Mouse (Mus musculus) MEL (cell line): ENCODE measurements at regions not wholly inside any gene's neighbourhood (a gene's known extent, or its start where the extent isn't known, plus 50 kb on each side); places are given as distances from the start of the nearest gene placed in this dataset.
A peak's percentile ranks its signal among the peaks of the same experiment; 100 is the strongest.

ENCODE experiments used
- DNase-seq: peaks from one replicate; pipeline ENCODE4 v3.0.0; 2011; ENCODE audit warnings: low read depth, low spot score
- H3K27ac ChIP-seq: 2 replicates; pipeline ENCODE4 v1.5.1; 2012; ENCODE audit warnings: low read depth, mild to moderate bottlenecking, control low read depth, low read length, moderate library complexity; ENCODE audit not compliant: control insufficient read depth
- H3K27me3 ChIP-seq, 2 experiments: fragments of 150-350 bp in 1 of 2; sonication (generic) in 1 of 2; 2 replicates each; pipeline ENCODE4 v1.6.1; 2012; ENCODE audit warnings: low read length in 2 of 2, mild to moderate bottlenecking in 2 of 2, improper control_type of control experiment in 1 of 2, moderate library complexity in 1 of 2; ENCODE audit not compliant: insufficient read depth in 2 of 2, control insufficient read depth in 1 of 2
- H3K36me3 ChIP-seq, 2 experiments: 2 replicates each; pipeline ENCODE4 v1.6.1; 2012 to 2014; ENCODE audit warnings: low read length in 2 of 2, improper control_type of control experiment in 1 of 2, inconsistent platforms in 1 of 2, mild to moderate bottlenecking in 1 of 2; ENCODE audit not compliant: insufficient read depth in 2 of 2, control insufficient read depth in 1 of 2
- H3K4me1 ChIP-seq, 2 experiments: fragments of 150-350 bp in 1 of 2; sonication (generic) in 1 of 2; 2 replicates each; pipeline ENCODE4 v1.6.1; 2012; ENCODE audit warnings: low read length in 2 of 2, improper control_type of control experiment in 1 of 2, mild to moderate bottlenecking in 1 of 2; ENCODE audit not compliant: insufficient read depth in 2 of 2, control insufficient read depth in 1 of 2
- H3K4me3 ChIP-seq, 2 experiments: fragments of 150-350 bp in 1 of 2; sonication (generic) in 1 of 2; 2 replicates each; pipeline ENCODE4 v1.5.1; 2012; ENCODE audit warnings: low read depth in 2 of 2, low read length in 2 of 2, mild to moderate bottlenecking in 2 of 2, moderate library complexity in 2 of 2, control low read depth in 1 of 2, improper control_type of control experiment in 1 of 2; ENCODE audit not compliant: control insufficient read depth in 1 of 2, insufficient read depth in 1 of 2
- H3K79me2 ChIP-seq: 2 replicates; pipeline ENCODE4 v1.6.1; 2012; ENCODE audit warnings: mild to moderate bottlenecking, low read length, moderate library complexity; ENCODE audit not compliant: control insufficient read depth, poor library complexity, insufficient read depth
- H3K9ac ChIP-seq: 2 replicates; pipeline ENCODE4 v1.6.1; 2012; ENCODE audit warnings: low read depth, mild to moderate bottlenecking, control low read depth, low read length, moderate library complexity; ENCODE audit not compliant: control insufficient read depth, poor library complexity, severe bottlenecking
- H3K9me3 ChIP-seq: fragments of 150-350 bp; sonication (generic); replicated peaks from 2 replicates; pipeline ENCODE4 v1.6.1; 2012; ENCODE audit warnings: mild to moderate bottlenecking, low read length, improper control_type of control experiment, moderate library complexity; ENCODE audit not compliant: insufficient read depth
- BHLHE40 ChIP-seq: IDR thresholded peaks from 2 replicates; pipeline ENCODE4 v1.6.1; 2012; ENCODE audit warnings: low read depth, mild to moderate bottlenecking, inconsistent platforms, low read length, improper control_type of control experiment, borderline replicate concordance
- GABPA ChIP-seq: IDR thresholded peaks from 2 replicates; pipeline ENCODE4 v1.6.1; 2012; ENCODE audit warnings: low read depth, mild to moderate bottlenecking, inconsistent platforms, low read length, improper control_type of control experiment, moderate library complexity
- GATA1 ChIP-seq: IDR thresholded peaks from 2 replicates; pipeline ENCODE4 v1.6.1; 2011; ENCODE audit warnings: low read depth, low read length, improper control_type of control experiment
- MAZ ChIP-seq: IDR thresholded peaks from 2 replicates; pipeline ENCODE4 v1.6.1; 2012; ENCODE audit warnings: low read depth, mild to moderate bottlenecking, inconsistent platforms, low read length, improper control_type of control experiment
- MXI1 ChIP-seq: IDR thresholded peaks from 2 replicates; pipeline ENCODE4 v1.6.1; 2011; ENCODE audit warnings: mild to moderate bottlenecking, low read depth, low read length, improper control_type of control experiment
- MYB ChIP-seq: IDR thresholded peaks from 2 replicates; pipeline ENCODE4 v1.6.1; 2011; ENCODE audit warnings: mild to moderate bottlenecking, low read depth, low read length, improper control_type of control experiment
- NRF1 ChIP-seq: IDR thresholded peaks from 2 replicates; pipeline ENCODE4 v1.6.1; 2014; ENCODE audit warnings: low read depth, mild to moderate bottlenecking, inconsistent platforms, low read length, improper control_type of control experiment, moderate library complexity; ENCODE audit not compliant: poor library complexity, insufficient read depth, severe bottlenecking
- SIN3A ChIP-seq: IDR thresholded peaks from 2 replicates; pipeline ENCODE4 v1.6.1; 2012; ENCODE audit warnings: low read length, improper control_type of control experiment, inconsistent platforms
- TAL1 ChIP-seq: IDR thresholded peaks from 2 replicates; pipeline ENCODE4 v1.6.1; 2012; ENCODE audit warnings: mild to moderate bottlenecking, inconsistent platforms, low read length, moderate library complexity, mixed read lengths
- ZKSCAN1 ChIP-seq: IDR thresholded peaks from 2 replicates; pipeline ENCODE4 v1.6.1; 2012; ENCODE audit warnings: low read depth, mild to moderate bottlenecking, inconsistent platforms, low read length, improper control_type of control experiment, moderate library complexity
- ZNF384 ChIP-seq: IDR thresholded peaks from 2 replicates; pipeline ENCODE4 v1.6.1; 2012; ENCODE audit warnings: low read depth, mild to moderate bottlenecking, inconsistent platforms, low read length, improper control_type of control experiment

DNA sequence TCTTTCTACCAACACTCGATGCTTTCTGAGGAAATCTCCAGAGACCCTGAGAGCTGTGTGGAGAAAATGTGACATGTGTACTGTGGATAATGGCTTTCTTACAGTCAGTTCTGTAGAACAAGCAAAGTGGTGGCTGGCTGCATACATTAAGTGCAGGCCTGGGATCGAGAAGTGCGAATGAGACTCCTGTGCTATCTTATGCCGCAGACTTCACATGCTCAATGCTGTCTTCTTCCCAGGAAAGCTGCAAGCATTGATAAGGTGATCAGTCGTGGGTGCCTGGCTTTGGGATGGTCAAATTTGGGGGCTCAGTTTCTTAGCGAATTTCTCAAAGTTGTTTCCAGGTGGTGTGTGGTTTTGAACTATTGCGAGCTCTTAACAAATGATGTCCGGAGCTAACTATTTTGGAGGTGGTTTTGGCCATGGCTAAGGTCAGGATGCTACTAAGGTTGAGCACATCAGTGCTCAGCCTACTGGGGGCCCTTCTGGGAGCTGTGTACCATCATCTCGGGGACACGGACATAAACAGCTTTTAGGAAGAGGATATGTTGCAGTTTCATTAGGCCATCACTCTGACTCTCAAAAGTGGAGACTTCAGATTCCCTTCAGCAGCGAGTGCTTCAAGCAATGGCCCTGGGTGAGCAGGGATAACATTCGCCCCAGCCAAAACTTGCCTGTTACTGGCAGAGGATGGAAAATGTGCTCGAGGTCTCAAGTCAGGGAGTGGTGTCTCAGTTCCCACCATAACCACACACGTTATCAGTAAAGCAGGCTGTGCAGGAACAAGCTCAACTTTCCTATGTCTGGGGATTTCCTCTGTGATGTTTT is 646.7 kb downstream of the Zfp706 start (continued):
- peak; percentile 42; the same call in 1 of the 2 replicates for TF ChIP-seq BHLHE40
- no peak for TF ChIP-seq MYB
- peak; percentile 49; the same call in 1 of the 2 replicates for TF ChIP-seq MXI1
- TF ChIP-seq, all 39 proteins: peak for 12

DNA sequence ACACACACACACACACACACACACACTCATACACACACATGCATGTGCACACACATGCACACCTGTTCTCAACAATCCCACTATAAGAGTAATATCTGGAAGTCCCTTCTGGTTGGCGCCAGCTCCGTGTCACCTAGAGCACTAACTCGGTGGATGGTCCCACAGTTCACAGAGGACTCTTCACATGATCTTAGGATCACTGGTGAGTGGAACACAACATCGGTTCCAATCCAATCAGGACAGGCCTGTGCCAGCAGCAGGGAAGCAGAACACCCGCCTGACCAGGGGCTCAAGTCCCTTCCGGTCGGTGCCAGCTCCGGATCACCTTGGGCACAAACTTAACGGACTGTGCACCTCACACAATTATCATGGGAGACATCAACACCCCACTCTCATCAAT is 651.7 kb downstream of the Zfp706 start:
- peaks cover 0 to 5% of the 10 kb centered on the region in 2 experiments; a peak in 2 of 4 replicates for H3K4me1 ChIP-seq
- H3K27me3 ChIP-seq: peaks cover 2 to 16% of the 10 kb centered on the region in 2 experiments; a peak in 2 of 4 replicates
- no peak for DNase-seq
- no peaks in the 10 kb centered on the region for H3K79me2 ChIP-seq
- TF ChIP-seq ZKSCAN1 (no peak), ZNF384 (no peak), NRF1 (no peak), TAL1 (no peak), GATA1 (no peak), SIN3A (no peak), GABPA (no peak)
- H3K27ac ChIP-seq: no peak overlapping the region
- no peaks in the 10 kb centered on the region for H3K9me3 ChIP-seq
- peaks cover 0 to 4% of the 10 kb centered on the region in 2 experiments; a peak in 1 of 4 replicates for H3K36me3 ChIP-seq
- H3K4me3 ChIP-seq: no peak overlapping the region
- H3K9ac ChIP-seq: no peak overlapping the region

DNA sequence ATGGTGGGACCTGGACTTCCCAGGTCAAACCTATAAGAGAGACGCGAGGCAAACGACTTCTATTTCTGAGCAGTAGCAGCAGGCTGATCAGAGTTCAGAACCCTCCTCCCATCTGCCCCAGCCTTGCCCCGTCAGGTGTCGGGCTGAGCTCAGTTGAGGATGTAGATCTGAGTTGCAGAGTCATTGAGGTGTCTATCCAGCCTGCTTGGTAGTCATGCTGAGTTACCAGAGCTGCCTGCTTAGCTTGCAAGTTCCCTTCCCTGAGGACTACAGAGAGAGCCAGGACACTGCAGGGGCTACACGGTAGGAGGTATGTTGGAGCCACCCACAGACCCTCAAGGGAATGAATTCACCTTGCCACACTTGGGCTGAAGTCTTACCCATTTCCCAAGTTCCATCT is 653.0 kb downstream of the Zfp706 start:
- H3K36me3 ChIP-seq: no peaks in the 10 kb centered on the region
- no peak overlapping the region for H3K27ac ChIP-seq
- no peaks in the 10 kb centered on the region for H3K4me1 ChIP-seq
- no peaks in the 10 kb centered on the region for H3K79me2 ChIP-seq
- no peak overlapping the region for H3K4me3 ChIP-seq
- no peaks in the 10 kb centered on the region for H3K9me3 ChIP-seq
- no peak for TF ChIP-seq TAL1
- TF ChIP-seq, all 39 proteins: peak for 0
- Histone ChIP-seq H3K27me3 (peaks cover 2 to 16% of the 10 kb centered on the region in 2 experiments; a peak in 2 of 4 replicates), H3K9ac (no peak overlapping the region)
- no peak for DNase-seq

DNA sequence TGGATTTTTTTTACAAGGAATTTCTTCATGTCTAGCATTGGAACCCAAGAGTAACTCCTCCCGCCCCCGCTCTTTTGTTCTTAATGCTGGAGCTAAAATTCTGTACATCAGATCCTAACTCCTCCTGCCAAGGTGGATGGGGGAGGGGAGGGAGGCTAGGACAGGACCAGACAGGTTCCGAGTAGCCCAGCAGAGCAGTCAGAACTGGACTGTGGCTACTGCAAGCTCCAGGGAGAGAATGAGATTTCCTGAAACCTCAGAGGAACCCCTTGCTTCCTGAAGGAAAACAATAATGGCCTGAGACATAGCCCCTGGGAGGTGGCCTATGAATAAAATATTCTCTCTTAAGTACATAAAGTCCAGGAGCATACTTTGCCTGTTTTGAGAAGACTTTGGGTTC is 653.8 kb downstream of the Zfp706 start:
- Histone ChIP-seq H3K27ac (no peak overlapping the region), H3K36me3 (no peaks in the 10 kb centered on the region), H3K79me2 (no peaks in the 10 kb centered on the region), H3K4me3 (no peak overlapping the region)
- TF ChIP-seq MAZ: no peak
- TF ChIP-seq, all 39 proteins: peak for 0
- Histone ChIP-seq H3K4me1 (no peaks in the 10 kb centered on the region), H3K27me3 (peaks cover 2 to 16% of the 10 kb centered on the region in 2 experiments; a peak in 2 of 4 replicates), H3K9ac (no peak overlapping the region), H3K9me3 (no peaks in the 10 kb centered on the region)
- no peak for DNase-seq
